Mouse (Mus musculus) CH12F3 (cell line): ENCODE measurements around the gene Fam47e.
"Not testable (repeated sequence)": the region's sequence is repeated elsewhere in the genome, so short reads cannot be mapped to it uniquely, and the experiment has no call there.

Source experiments
- in situ Hi-C: fragments of 300-500 bp; cut with MboI; formaldehyde crosslinking; loops from 2 replicates; pipeline ENCODE4 v1.14.3; 2020; ENCODE audit warnings: low sequenced_read_pairs

Gene Fam47e

GRCm38 (mm10) chr5:92554891-92555511 lies at the start of gene Fam47e:
Fam47e (plus strand) TSS chr5:92555069.
- in situ Hi-C loops: loop anchor here (10.0 kb wide), 1 partner anchor 90 kb away; no protein-coding TSS in a partner anchor

GRCm38 (mm10) chr5:92505402-92505865 lies 49.4 kb upstream of the Fam47e start:
- in situ Hi-C loops: no loop called here

- in situ Hi-C loops: no loop called here
Observed at GRCm38 (mm10) chr5:92506301-92506729, 48.6 kb upstream of the Fam47e start.

- in situ Hi-C loops: no loop called here
Observed at GRCm38 (mm10) chr5:92506733-92507132, 48.1 kb upstream of the Fam47e start, which contains the start of gene Scarb2. Scarb2 (minus strand) TSS chr5:92506833.

GRCm38 (mm10) chr5:92508853-92509252 lies 46.0 kb upstream of the Fam47e start:
- in situ Hi-C loops: no loop called here

GRCm38 (mm10) chr5:92511256-92511655 lies 43.6 kb upstream of the Fam47e start:
- in situ Hi-C loops: no loop called here

- in situ Hi-C loops: no loop called here
Observed at GRCm38 (mm10) chr5:92512066-92512465, 42.8 kb upstream of the Fam47e start.

GRCm38 (mm10) chr5:92521131-92521530 lies 33.7 kb upstream of the Fam47e start:
- in situ Hi-C loops: not testable (repeated sequence)

GRCm38 (mm10) chr5:92524821-92525258 lies 30.0 kb upstream of the Fam47e start:
- in situ Hi-C loops: no loop called here

- in situ Hi-C loops: no loop called here
Observed at GRCm38 (mm10) chr5:92539698-92540097, 15.2 kb upstream of the Fam47e start.

GRCm38 (mm10) chr5:92552611-92553010 lies 2.3 kb upstream of the Fam47e start:
- in situ Hi-C loops: loop anchor here (10.0 kb wide), 1 partner anchor 88 kb away; no protein-coding TSS in a partner anchor

- in situ Hi-C loops: loop anchor here (10.0 kb wide), 1 partner anchor 89 kb away; no protein-coding TSS in a partner anchor
Observed at GRCm38 (mm10) chr5:92553939-92554338, 930 bp upstream of the Fam47e start.

GRCm38 (mm10) chr5:92554443-92554842 lies 426 bp upstream of the Fam47e start:
- in situ Hi-C loops: loop anchor here (10.0 kb wide), 1 partner anchor 90 kb away; no protein-coding TSS in a partner anchor

GRCm38 (mm10) chr5:92555905-92556304 lies 1.0 kb downstream of the Fam47e start:
- in situ Hi-C loops: loop anchor here (10.0 kb wide), 1 partner anchor 91 kb away; no protein-coding TSS in a partner anchor

GRCm38 (mm10) chr5:92557508-92557907 lies 2.6 kb downstream of the Fam47e start:
- in situ Hi-C loops: loop anchor here (10.0 kb wide), 1 partner anchor 93 kb away; no protein-coding TSS in a partner anchor

GRCm38 (mm10) chr5:92560201-92560600 lies 5.3 kb downstream of the Fam47e start:
- in situ Hi-C loops: no loop called here

- in situ Hi-C loops: no loop called here
Observed at GRCm38 (mm10) chr5:92562002-92562401, 7.1 kb downstream of the Fam47e start.

- in situ Hi-C loops: no loop called here
Observed at GRCm38 (mm10) chr5:92571232-92571631, 16.4 kb downstream of the Fam47e start.

- in situ Hi-C loops: no loop called here
Observed at GRCm38 (mm10) chr5:92579559-92579958, 24.7 kb downstream of the Fam47e start.

- in situ Hi-C loops: no loop called here
Observed at GRCm38 (mm10) chr5:92585932-92586331, 31.1 kb downstream of the Fam47e start.

- in situ Hi-C loops: no loop called here
Observed at GRCm38 (mm10) chr5:92595026-92595425, 40.2 kb downstream of the Fam47e start.

- in situ Hi-C loops: no loop called here
Observed at GRCm38 (mm10) chr5:92596865-92597264, 42.0 kb downstream of the Fam47e start.
